Mouse (Mus musculus): ENCODE data around the gene Map3k4.

The Map3k4 gene

DNA sequence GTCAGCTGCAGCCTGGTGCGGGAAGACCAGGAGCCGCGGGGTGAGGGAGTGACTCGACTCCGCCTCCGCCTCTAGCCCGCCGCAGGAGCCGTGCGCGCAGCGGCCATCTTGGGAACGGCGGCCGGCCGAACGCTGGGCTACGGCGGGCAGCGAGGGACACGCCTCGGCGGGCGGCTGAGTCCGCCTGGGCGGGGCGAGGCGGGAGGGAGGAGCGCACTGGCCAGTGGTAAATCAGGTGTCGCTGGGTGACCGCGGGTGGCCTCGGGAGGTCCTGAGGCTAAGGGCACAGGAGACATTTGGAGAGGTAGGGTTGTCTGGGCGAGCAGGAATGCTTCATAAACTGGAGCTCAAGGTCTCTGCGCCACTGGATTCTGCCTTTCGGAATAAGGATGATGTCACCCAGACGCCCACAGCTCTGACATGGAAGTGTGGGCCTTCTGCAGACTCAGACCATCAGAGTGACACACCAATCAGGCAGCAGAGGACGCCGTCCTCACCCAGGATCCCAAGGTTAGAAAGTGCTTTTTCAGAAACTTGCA, at the start of gene Map3k4:
TSS of gene Map3k4 (minus strand) at position 134 of the 539 bp plus-strand sequence.
- CTCF ChIA-PET = interaction anchor here in 3 of 4 experiments (0.5 to 1.7 kb wide), 7 partner anchors 18 to 1246 kb away, joined by 3 to 7 read pairs (median 3); no protein-coding TSS in a partner anchor
- POLR2A ChIA-PET = interaction anchor here in 3 of 4 experiments (0.6 to 2.7 kb wide), 32 partner anchors 10 to 422 kb away, joined by 3 to 24 read pairs (median 4); no protein-coding TSS in a partner anchor

DNA sequence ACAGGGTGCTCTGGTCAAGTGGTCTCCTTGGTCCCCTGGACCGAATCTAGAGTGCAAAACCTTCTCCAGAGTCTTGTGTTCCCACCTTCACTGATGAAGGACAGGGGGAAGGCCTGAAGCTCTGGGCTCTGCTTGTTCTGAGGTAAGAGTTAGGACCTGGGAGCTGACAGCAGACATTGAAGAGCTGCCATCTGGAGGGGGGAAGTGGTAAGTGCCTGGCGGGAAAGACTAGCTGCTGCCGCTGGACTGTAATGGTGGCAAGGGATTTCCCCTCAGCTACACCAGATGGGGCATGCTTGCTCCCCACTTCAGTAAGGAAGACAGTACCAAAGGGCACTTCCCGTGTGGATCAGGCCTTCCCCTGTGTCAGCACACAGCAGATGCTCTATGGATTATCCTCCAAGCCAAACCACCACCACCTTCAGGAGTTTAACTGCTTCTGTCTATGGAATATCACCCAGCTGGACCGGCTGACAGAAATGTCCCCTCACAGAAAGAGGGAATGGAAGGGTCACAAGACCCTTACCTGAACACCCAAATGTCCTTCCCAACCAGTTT, 48.9 kb upstream of the Map3k4 start:
- CTCF ChIA-PET = interaction anchor here (0.6 to 2.1 kb wide), 46 partner anchors 10 to 1674 kb away, joined by 3 to 40 read pairs (median 4); no protein-coding TSS in a partner anchor
- POLR2A ChIA-PET = interaction anchor here in 3 of 4 experiments (0.5 to 1.7 kb wide), 17 partner anchors 9 to 336 kb away, joined by 3 to 6 read pairs (median 4); partner anchors contain the start of gene Agpat4 (in 1 of the 3)

DNA sequence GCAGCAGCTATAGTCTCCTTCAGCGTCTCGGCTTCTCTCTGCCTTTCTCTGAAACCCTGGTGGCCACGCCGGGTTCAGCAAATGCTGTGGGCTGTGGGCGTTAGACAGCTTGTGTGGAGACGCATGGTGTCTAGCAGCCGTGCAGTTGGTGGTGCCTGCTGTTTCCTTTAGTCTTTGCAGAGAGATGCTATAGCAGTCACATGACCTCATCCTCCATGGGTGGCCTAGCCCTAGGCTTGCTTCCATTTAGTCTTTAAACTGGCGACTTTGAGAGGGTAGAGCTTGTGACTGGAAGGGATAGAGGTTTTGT, 45.8 kb upstream of the Map3k4 start:
- ChIA-PET POLR2A (interaction anchor here in 2 of 4 experiments (0.6 to 1.6 kb wide), 9 partner anchors 14 to 336 kb away, joined by 3 to 7 read pairs (median 3); no protein-coding TSS in a partner anchor), CTCF (interaction anchor here in 3 of 4 experiments (0.7 to 1.3 kb wide), 5 partner anchors 9 to 325 kb away, joined by 3 to 5 read pairs (median 4); no protein-coding TSS in a partner anchor)

GRCm38 (mm10) chr17:12363601-12364425, 45.2 kb upstream of the Map3k4 start:
- POLR2A ChIA-PET = interaction anchor here in 2 of 4 experiments (0.7 to 1.6 kb wide), 8 partner anchors 8 to 335 kb away, joined by 3 to 7 read pairs (median 4); no protein-coding TSS in a partner anchor
- CTCF ChIA-PET = interaction anchor here in 3 of 4 experiments (0.7 to 1.3 kb wide), 5 partner anchors 8 to 325 kb away, joined by 3 to 5 read pairs (median 4); no protein-coding TSS in a partner anchor

- POLR2A ChIA-PET = interaction anchor here in 2 of 4 experiments (0.6 to 1.4 kb wide), 3 partner anchors 10 to 328 kb away, joined by 3 to 4 read pairs (median 4); no protein-coding TSS in a partner anchor
- CTCF ChIA-PET = no interaction called here
Observed at GRCm38 (mm10) chr17:12359876-12360275, 41.3 kb upstream of the Map3k4 start.

DNA sequence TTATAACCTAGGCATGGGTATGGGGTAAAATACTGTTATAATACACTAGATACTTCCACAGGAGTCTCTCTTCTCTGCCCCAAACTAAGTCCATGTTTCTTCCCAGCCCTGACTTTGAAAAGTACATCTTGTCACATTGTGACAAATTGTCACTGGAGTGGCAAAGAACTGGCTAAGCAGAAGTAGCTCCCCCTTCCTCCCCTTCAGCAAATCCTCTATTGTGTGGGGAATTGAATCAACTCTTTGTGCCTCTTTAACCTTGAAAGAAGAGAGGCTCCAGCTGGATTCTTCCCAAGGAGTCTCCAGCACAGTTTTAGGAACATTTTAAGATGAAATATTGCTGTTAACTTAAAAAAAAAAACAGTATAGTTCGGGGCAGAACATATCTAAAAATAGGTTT, 34.2 kb upstream of the Map3k4 start:
- POLR2A ChIA-PET = interaction anchor here in 2 of 4 experiments (0.6 to 0.7 kb wide), 3 partner anchors 14 to 74 kb away, joined by 3 to 5 read pairs (median 3); no protein-coding TSS in a partner anchor
- CTCF ChIA-PET = no interaction called here

DNA sequence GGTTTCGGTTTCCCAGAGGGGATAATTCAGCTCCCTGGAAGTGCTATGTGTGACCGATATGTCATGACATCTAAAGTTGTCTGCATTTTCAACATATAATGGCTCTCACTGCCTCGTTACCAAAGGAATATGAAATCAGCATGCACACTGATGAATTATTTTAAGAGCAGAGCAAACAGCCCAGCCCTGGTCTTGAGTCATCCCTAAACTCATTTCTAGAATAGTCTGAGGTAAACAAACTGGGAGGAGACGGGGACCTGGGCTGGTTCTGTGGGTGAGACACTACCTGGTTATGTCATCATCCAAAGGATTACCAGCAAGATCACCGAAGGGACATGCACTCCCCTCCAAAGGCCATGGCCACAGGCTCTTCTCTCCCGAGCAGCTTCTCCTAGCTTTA, 33.0 kb upstream of the Map3k4 start:
- CTCF ChIA-PET = no interaction called here

DNA sequence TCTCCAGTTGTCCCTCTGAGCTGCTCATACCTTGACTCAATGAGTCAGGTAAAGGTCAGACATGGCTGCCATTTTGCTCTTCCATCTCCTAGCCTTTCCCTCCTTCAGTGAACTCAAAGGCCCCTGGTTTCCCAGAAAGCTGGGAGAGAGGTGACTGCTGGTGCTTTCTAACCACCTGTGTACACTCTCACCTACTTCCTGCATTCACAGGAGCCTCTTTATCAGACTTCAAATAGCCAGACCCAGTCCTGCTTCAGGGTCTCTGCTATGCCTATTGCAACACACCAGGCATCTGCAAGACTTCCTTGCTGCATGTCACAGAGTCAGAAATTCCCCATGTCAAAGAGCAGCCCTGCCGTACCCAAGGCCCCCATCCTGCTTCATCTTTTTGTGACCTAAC, 28.9 kb upstream of the Map3k4 start:
- CTCF ChIA-PET = no interaction called here
- POLR2A ChIA-PET = no interaction called here

More for the DNA sequence above, 33.0 kb upstream of the Map3k4 start:
- POLR2A ChIA-PET = no interaction called here

DNA sequence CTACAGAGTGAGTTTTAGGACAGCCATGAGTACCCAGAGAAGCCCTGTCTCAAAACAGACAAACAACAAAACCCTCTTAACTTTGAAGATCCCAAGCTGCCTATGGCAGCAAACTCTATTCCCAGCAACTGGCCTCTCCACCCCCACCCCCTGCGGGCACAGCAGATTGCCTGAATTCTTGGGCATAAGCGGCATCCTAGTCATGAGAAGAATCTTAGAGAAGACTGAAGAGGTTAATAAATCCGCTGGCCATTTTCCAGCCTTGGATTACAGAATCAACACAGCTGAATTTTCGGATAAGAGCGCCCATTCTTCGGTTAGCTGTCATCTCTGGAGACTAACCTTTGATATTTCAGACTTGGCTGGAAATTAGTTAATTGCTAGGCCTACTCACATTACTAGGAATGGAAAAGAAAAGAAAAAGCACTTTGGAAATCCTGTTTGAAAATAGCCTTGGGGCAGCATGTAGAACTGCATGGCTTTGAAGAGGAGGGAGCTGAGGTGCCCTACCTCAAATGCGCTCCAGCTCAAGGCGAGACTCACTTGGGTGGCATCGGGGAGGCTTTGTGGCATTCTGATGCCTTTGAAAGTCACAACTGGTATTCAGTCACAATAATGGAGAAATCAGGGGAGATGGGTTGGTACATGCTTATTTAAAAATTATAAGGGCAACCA, 25.2 kb upstream of the Map3k4 start:
- POLR2A ChIA-PET = interaction anchor here in 1 of 4 experiments (1.2 to 1.6 kb wide), 2 partner anchors 12 to 50 kb away, joined by 3 read pairs; no protein-coding TSS in a partner anchor
- CTCF ChIA-PET = interaction anchor here in 2 of 4 experiments (0.6 to 2.2 kb wide), 3 partner anchors 24 to 43 kb away, joined by 3 to 9 read pairs (median 4); no protein-coding TSS in a partner anchor

DNA sequence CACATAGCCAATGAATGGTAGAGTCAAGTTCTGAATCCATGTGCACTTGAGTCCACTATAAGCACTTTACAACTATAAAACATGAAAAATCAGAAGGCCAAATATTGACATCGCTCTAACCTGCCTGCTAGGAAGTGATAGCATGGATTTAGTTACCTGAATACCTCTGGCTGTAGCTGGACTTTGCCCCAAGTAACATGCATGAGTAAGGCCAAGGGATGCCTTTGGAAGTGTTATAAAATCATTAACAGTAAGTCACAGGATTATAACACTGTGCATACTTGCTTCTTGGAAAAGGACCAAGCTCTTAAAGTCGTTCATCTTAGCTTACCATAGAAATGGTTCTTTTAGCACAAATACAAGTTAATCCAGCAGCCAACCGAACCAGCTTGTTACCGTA, 18.6 kb upstream of the Map3k4 start:
- ChIA-PET CTCF (no interaction called here), POLR2A (no interaction called here)

DNA sequence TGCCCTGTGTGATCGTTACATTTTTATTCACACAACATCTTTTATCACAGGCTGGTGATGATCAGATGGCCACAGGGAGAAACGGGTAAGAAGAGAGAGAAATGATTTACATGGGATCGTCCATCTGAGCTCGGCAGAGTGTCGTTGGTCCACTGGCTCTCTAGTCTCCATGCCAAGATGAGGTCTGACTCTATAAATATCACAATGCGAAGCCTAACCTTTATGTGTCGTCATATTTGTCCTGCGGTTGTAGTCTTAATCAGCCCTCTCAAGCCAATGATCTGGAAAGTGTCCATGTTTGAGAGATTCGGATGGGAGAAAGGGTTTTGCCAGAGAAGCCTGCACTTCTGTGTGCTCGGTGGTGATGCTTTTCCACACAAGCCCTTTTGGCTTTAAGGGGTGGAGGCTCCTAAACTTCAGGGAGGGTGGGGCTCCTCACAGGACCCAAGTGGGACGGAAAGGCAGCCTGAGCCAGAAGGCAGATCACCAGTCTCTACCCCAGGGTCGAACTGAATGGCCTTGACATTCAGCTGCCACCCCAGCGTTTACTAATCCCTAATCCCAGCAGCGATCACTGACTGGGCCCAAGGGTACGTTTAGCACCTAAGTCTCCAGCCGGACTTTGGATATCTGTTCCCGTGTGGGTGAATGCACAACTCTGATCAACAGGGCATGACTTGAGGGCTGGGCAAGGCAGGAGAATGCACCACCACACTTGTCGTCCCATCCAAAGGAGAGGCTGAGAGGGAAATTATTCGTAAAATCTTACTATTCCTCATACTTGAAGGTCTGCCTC, 17.7 kb upstream of the Map3k4 start:
- POLR2A ChIA-PET = interaction anchor here in 1 of 4 experiments (2.7 kb wide), 1 partner anchor 18 kb away, joined by 12 read pairs; the partner anchor contains the start of gene Map3k4
- CTCF ChIA-PET = no interaction called here

- POLR2A ChIA-PET = interaction anchor here in 2 of 4 experiments (0.6 to 2.7 kb wide), 3 partner anchors 16 to 131 kb away, joined by 3 to 12 read pairs (median 3); partner anchors contain the start of gene Map3k4 (in 2 of the 2)
Observed at GRCm38 (mm10) chr17:12335115-12335514, 16.5 kb upstream of the Map3k4 start.

GRCm38 (mm10) chr17:12327847-12328518, 9.4 kb upstream of the Map3k4 start:
- ChIA-PET POLR2A (interaction anchor here in 2 of 4 experiments (0.9 to 2.7 kb wide), 4 partner anchors 10 to 209 kb away, joined by 3 to 18 read pairs (median 4); partner anchors contain the start of genes Agpat4 (in 1 of the 2) and Map3k4 (in 1 of the 2)), CTCF (no interaction called here)

More at GRCm38 (mm10) chr17:12335115-12335514, 16.5 kb upstream of the Map3k4 start:
- CTCF ChIA-PET = interaction anchor here in 1 of 4 experiments (0.6 kb wide), 1 partner anchor 349 kb away, joined by 3 read pairs; no protein-coding TSS in a partner anchor

DNA sequence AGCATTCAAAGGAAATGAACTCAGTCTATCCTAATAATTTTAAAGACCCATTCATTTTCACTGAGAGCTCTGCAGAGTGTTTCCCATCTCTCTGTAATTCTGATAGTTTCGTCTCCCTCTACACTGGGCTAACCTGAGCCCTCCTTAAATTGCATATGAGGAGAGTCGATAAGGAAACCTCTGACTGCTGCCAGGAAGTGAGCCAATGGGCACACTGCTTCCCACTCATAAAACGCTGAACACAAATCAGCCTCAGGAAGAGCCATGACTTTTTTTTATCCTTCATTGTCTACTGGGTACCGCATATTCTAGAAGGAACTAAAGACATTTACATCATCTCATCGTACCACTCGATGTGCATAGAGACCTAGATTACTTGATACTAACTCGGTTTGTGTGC, 1.2 kb upstream of the Map3k4 start:
- POLR2A ChIA-PET = interaction anchor here in 2 of 4 experiments (1.0 to 2.7 kb wide), 7 partner anchors 8 to 164 kb away, joined by 3 to 24 read pairs (median 6); no protein-coding TSS in a partner anchor

DNA sequence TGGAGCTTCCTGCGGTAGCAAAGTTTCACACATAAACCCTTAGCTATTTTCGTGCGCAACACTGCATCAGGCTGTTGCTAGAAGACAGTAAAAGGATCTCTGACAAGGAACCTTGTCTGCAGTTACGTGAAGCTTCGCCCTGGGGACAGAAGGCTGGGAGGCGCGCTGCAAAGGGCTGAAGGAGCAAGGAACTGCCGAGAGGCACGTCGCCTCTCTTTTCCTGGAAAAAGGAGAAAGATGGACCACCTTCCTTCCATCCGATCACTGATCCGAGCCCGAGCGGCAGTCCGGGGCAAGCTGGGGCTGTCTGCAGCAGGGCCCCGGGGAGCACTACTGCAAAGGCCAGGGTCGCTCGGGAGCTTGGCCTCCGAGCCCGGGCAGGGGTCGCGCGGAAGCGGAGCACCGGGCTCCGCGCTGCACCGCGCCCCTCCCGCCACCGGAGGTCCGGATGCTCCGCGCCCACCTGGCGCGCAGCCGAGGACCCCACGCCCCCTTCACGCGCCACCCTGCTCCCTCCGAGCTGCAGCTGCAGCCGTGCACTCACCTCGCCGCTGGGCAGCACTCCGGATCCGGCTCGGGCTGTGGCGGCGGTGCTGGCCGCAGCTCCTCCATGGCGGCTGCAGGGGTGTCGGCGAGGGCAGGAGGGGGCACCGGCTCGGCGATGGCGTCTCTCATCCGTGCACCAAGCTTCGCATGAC, 493 bp downstream of the Map3k4 start:
- ChIA-PET POLR2A (interaction anchor here in 3 of 4 experiments (0.6 to 2.7 kb wide), 33 partner anchors 9 to 423 kb away, joined by 3 to 24 read pairs (median 4); no protein-coding TSS in a partner anchor), CTCF (interaction anchor here in 3 of 4 experiments (0.6 to 1.7 kb wide), 11 partner anchors 10 to 1245 kb away, joined by 3 to 7 read pairs (median 3); no protein-coding TSS in a partner anchor)

More for the DNA sequence above, 1.2 kb upstream of the Map3k4 start:
- CTCF ChIA-PET = interaction anchor here in 1 of 4 experiments (1.4 kb wide), 1 partner anchor 19 kb away, joined by 4 read pairs; no protein-coding TSS in a partner anchor

DNA sequence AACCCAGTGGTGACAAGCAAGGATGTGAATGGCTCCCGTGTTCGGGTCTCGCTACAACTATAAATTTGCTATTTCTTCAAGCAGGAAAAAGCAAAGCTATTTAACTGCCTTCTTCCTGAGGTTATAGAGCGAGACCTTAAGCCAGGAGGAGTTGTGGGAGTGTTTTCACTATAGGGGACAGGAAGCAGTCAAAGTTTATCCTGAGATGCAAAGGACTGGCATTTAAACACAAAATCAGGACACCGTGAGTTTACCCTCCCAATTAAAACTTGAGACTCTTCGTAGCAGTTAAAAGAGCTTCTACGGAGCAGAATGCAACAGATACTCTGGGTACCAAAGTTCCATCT, 1.0 kb downstream of the Map3k4 start:
- ChIA-PET POLR2A (interaction anchor here in 3 of 4 experiments (0.8 to 2.7 kb wide), 24 partner anchors 9 to 278 kb away, joined by 3 to 24 read pairs (median 4); no protein-coding TSS in a partner anchor), CTCF (interaction anchor here in 3 of 4 experiments (0.9 to 1.7 kb wide), 5 partner anchors 9 to 286 kb away, joined by 3 to 6 read pairs (median 3); no protein-coding TSS in a partner anchor)

Measured in embryonic stem cell, embryonic (primary cell).